Mouse (Mus musculus): ENCODE results near the gene Smim15. TPM values are rescaled to one million over a fixed set of nuclear protein-coding genes. Genes with fewer than 3 reads are reported as not detected.

Gene Smim15
- total RNA-seq (2023; ENCODE audit: inconsistent age) = 32.5 to 37.3 TPM (median 35.4 TPM) in 4 replicates

GRCm38 (mm10) chr13:108044222-108044941 is at the start of gene Smim15:
Gene Smim15, plus strand, starts transcription at chr13:108044446.

Other genes starting within 250 kb of the Smim15 start
- 2.2 to 7.6 TPM (median 4.6 TPM) in 4 replicates for gene Ndufaf2, start 114.2 kb downstream of the Smim15 start, total RNA-seq (2023; ENCODE audit: inconsistent age)
- gene Ercc8, start 114.3 kb downstream of the Smim15 start, total RNA-seq (2023; ENCODE audit: inconsistent age) = 12.4 to 18.8 TPM (median 15.0 TPM) in 4 replicates
- gene Elovl7, start 170.0 kb downstream of the Smim15 start, total RNA-seq (2023; ENCODE audit: inconsistent age) = not detected in 4 replicates

Measured in B cell, adult (primary cell).